8 mouse cellular contexts compared by ENCODE assay signal in genomic region chr7:117462196-117462935, GRCm38 (mm10).
DNase-seq lines count a peak whose midpoint lies in the region; ATAC-seq lines count a peak whose summit lies in the region.

No protein-coding gene starts in this region.

- WGBS in forebrain, embryonic 15.5 days, result 20% methylated on average over 7 of the region's 7 CpGs
- 51% methylated on average over 7 of the region's 7 CpGs for WGBS in hindbrain, embryonic 14.5 days

- no peaks in the 10 kb centered on the region for H3K9me3 ChIP-seq in forebrain, embryonic 15.5 days
- no peaks in the 10 kb centered on the region for H3K9me3 ChIP-seq in hindbrain, embryonic 14.5 days (ENCODE audit: control insufficient read depth, low read length)

- peak; percentile 55 for DNase-seq in layer of hippocampus, adult 11-12 months (ENCODE audit: low spot score)
- no peak for DNase-seq in layer of hippocampus, adult 9-10 months (ENCODE audit: low spot score)
- DNase-seq in hindbrain, embryonic 14.5 days (ENCODE audit: low spot score), result peak; percentile 39
- peak; percentile 71 to 77 for DNase-seq in left cerebral cortex, postnatal 10 days (ENCODE audit: extremely low spot score in 1 of 2, low spot score in 2 of 2)
- DNase-seq in naive thymus-derived CD4-positive, alpha-beta T cell, adult 2 months (ENCODE audit: low read depth), result peak; percentile 36
- DNase-seq in ovary, adult 18-20 months (ENCODE audit: low spot score), result no peak
- no peak for DNase-seq in cerebellum, adult 18-20 months

- intact Hi-C loops in left cerebral cortex, postnatal 10 days (cut with DNase I), result no loop called here

- ATAC-seq in forebrain, embryonic 15.5 days (replicated peaks), result peak; percentile 91
- ATAC-seq in hindbrain, embryonic 14.5 days (ENCODE audit: low FRiP score), result peak; percentile 91; the same call in 1 of the 2 replicates

- peak overlapping the region; percentile 72 for H3K27ac ChIP-seq in forebrain, embryonic 15.5 days (replicated peaks)
- peak overlapping the region; percentile 51; the same call in 1 of the 2 replicates for H3K27ac ChIP-seq in hindbrain, embryonic 14.5 days

- no peak overlapping the region for H3K4me3 ChIP-seq in forebrain, embryonic 15.5 days
- H3K4me3 ChIP-seq in hindbrain, embryonic 14.5 days (replicated peaks; ENCODE audit: low read length), result no peak overlapping the region

- H3K4me2 ChIP-seq in forebrain, embryonic 15.5 days (replicated peaks), result no peak overlapping the region
- H3K4me2 ChIP-seq in hindbrain, embryonic 14.5 days (replicated peaks), result no peak overlapping the region

- H3K27me3 ChIP-seq in forebrain, embryonic 15.5 days, result no peaks in the 10 kb centered on the region
- no peaks in the 10 kb centered on the region for H3K27me3 ChIP-seq in hindbrain, embryonic 14.5 days (ENCODE audit: control insufficient read depth, insufficient read depth, low read length)

- H3K9ac ChIP-seq in forebrain, embryonic 15.5 days (replicated peaks), result no peak overlapping the region
- no peak overlapping the region for H3K9ac ChIP-seq in hindbrain, embryonic 14.5 days

- H3K36me3 ChIP-seq in forebrain, embryonic 15.5 days, result no peaks in the 10 kb centered on the region
- no peaks in the 10 kb centered on the region for H3K36me3 ChIP-seq in hindbrain, embryonic 14.5 days (replicated peaks; ENCODE audit: control insufficient read depth, insufficient read depth)

- peaks cover 23% of the 10 kb centered on the region for H3K4me1 ChIP-seq in forebrain, embryonic 15.5 days
- H3K4me1 ChIP-seq in hindbrain, embryonic 14.5 days (replicated peaks; ENCODE audit: control insufficient read depth, insufficient read depth, low read length), result peaks cover 9% of the 10 kb centered on the region

Comparison
In these comparisons a context has a peak if more than half of its experiments do, and no peak if none do; other contexts are left out.
1. DNase-seq: peak in layer of hippocampus, adult 11-12 months (single experiment), hindbrain, embryonic 14.5 days (single experiment), left cerebral cortex, postnatal 10 days (2 of 2) and naive thymus-derived CD4-positive, alpha-beta T cell, adult 2 months (single experiment); none in layer of hippocampus, adult 9-10 months (single experiment), ovary, adult 18-20 months (single experiment) and cerebellum, adult 18-20 months (0 of 2).